Mouse (Mus musculus) liver, postnatal 0 days (tissue): ENCODE results near the gene Serpina12. TPM values are rescaled to one million over a fixed set of nuclear protein-coding genes. Genes with fewer than 3 reads are reported as not detected.

Experiments used
- ATAC-seq: fragments of 200-750 bp; cut with Nextera tagmentation; 2 replicates; pipeline ENCODE4 v1.8.0; 2017; ENCODE audit warnings: mild to moderate bottlenecking, moderate library complexity
- DNase-seq: peaks from one replicate; pipeline ENCODE4 v3.0.0-alpha.2; 2016
- H3K27ac ChIP-seq: fragments of 300-500 bp; sonication (generic); 2 replicates; pipeline ENCODE4 v1.5.1; 2014; ENCODE audit warnings: antibody characterized with exemption, moderate library complexity, mild to moderate bottlenecking, low read depth
- H3K27me3 ChIP-seq: fragments of 300-500 bp; sonication (generic); 2 replicates; pipeline ENCODE4 v1.6.1; 2014; ENCODE audit warnings: low read length, control low read depth, mixed read lengths; ENCODE audit not compliant: insufficient read depth
- H3K36me3 ChIP-seq: fragments of 300-500 bp; sonication (generic); replicated peaks from 2 replicates; pipeline ENCODE4 v1.6.1; 2014; ENCODE audit warnings: mild to moderate bottlenecking, control low read depth, low read length, moderate library complexity, mixed read lengths; ENCODE audit not compliant: insufficient read depth
- H3K4me1 ChIP-seq: fragments of 300-500 bp; sonication (generic); 2 replicates; pipeline ENCODE4 v1.6.1; 2014; ENCODE audit warnings: antibody characterized with exemption, mild to moderate bottlenecking, control low read depth; ENCODE audit not compliant: insufficient read depth
- H3K4me2 ChIP-seq: fragments of 300-500 bp; sonication (generic); 2 replicates; pipeline ENCODE4 v1.6.1; 2014; ENCODE audit warnings: low read depth, mild to moderate bottlenecking, low read length, moderate library complexity, mixed read lengths
- H3K4me3 ChIP-seq: fragments of 300-500 bp; sonication (generic); 2 replicates; pipeline ENCODE4 v1.5.1; 2014; ENCODE audit warnings: low read depth, low read length
- H3K9ac ChIP-seq: fragments of 300-500 bp; sonication (generic); replicated peaks from 2 replicates; pipeline ENCODE4 v1.6.1; 2014; ENCODE audit warnings: mild to moderate bottlenecking, moderate library complexity
- H3K9me3 ChIP-seq: fragments of 300-500 bp; sonication (generic); 2 replicates; pipeline ENCODE4 v1.6.1; 2016; ENCODE audit warnings: mild to moderate bottlenecking, control low read depth, low read length, mixed read lengths
- CTCF ChIP-seq: sonication (generic); IDR thresholded peaks from 2 replicates; pipeline ENCODE4 v1.5.1; 2016; ENCODE audit warnings: antibody characterized with exemption, low read depth
- EP300 ChIP-seq: IDR thresholded peaks from 2 replicates; pipeline ENCODE4 v1.6.1; 2016; ENCODE audit warnings: antibody characterized with exemption, low read depth, mild to moderate bottlenecking
- WGBS: fragments of 180-500 bp; shearing (Covaris S2); extraction: QIAGEN DNeasy Blood & Tissue Kit; methylation state at CpG from one replicate; pipeline ENCODE4 v1.1.7; 2014; ENCODE audit not compliant: insufficient replicate concordance; 5-methylcytosine and 5-hydroxymethylcytosine counted together
- polyA plus RNA-seq: library from polyadenylated mRNA; unstranded; fragments of >200 nt; fragmentation: Nextera tagmentation; extraction: Ambion mirVana; gene quantifications from 2 replicates; pipeline ENCODE4 v1.2.1, GENCODE M21; 2015

Gene Serpina12
- polyA plus RNA-seq, 1 experiment from 2014 or later, result 0.13 TPM

DNA sequence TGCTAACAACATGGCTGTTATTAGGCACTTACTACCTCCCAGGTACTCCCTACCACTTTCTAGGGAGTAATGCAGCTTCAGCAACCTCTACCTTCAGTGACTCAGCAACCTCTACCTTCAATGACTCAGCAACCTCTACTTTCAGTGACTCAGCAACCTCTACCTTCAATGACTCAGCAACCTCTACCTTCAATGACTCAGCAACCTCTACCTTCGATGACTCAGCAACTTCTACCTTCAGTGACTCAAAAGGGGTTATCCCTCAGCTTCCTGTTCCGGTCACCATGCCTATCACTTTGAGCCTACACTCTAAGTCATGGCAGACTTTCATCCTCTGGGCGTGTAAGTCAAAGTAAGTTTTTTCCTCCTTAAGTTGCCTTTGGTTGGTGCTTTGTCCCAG, 43.6 kb downstream of the Serpina12 start:
- Histone ChIP-seq H3K4me3 (no peak overlapping the region), H3K9ac (no peak overlapping the region), H3K9me3 (0 out of 2 replicates have a peak, but pooled peaks cover 4% of the 10 kb centered on the region), H3K4me2 (no peak overlapping the region), H3K36me3 (no peaks in the 10 kb centered on the region), H3K27me3 (no peaks in the 10 kb centered on the region), H3K4me1 (peaks cover 11% of the 10 kb centered on the region), H3K27ac (no peak overlapping the region)
- ATAC-seq (no peak), DNase-seq (no peak)
- no peak for TF ChIP-seq EP300
- TF ChIP-seq CTCF, result no peak
- WGBS, result 70% methylated on average over 3 of the region's 3 CpGs

DNA sequence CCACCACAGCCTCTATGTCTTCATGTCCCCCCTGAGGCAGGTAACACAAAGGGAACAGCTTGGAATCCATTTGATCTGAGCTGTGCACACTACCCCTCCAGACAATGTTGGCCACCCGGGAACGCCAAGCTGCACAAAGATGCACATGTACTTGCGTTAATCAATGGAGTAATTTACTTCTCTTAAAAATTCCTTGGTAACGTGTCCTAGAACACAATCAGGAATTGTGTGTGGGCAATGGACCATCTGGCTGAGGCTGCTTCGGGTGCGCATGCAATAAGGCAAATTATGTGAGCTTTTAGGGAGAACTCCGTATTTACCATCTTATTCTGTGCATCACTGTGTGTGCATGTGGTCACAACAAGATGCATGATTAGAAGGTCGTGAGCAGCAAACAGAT, 44.6 kb downstream of the Serpina12 start:
- Histone ChIP-seq H3K27ac (no peak overlapping the region), H3K4me2 (no peak overlapping the region), H3K4me1 (peaks cover 11% of the 10 kb centered on the region), H3K9me3 (0 out of 2 replicates have a peak, but pooled peaks cover 2% of the 10 kb centered on the region), H3K9ac (no peak overlapping the region), H3K27me3 (no peaks in the 10 kb centered on the region), H3K36me3 (no peaks in the 10 kb centered on the region), H3K4me3 (no peak overlapping the region)
- TF ChIP-seq EP300 (no peak), CTCF (no peak)
- 81% methylated on average over 8 of the region's 8 CpGs for WGBS
- no peak for DNase-seq
- no peak for ATAC-seq

DNA sequence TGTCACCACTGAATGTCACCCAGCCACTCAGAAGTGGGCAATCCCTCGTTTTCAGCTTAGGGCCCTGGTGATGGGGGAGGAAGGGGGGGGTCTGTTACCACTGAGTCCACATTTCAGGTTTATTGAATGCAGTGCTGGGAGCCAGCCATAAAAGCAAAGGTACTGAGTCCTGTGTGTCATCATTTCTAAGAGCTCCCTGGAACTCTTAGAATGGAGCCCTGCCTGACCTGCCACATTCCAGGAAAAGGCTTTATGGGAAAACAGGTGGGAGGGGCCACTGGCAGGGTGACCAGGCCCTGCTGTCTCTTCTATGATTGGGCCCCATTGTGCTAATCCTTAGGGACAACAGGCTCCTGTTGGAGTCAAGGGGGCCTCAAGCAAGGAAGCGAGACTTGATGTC, 47.7 kb downstream of the Serpina12 start:
- H3K36me3 ChIP-seq, result no peaks in the 10 kb centered on the region
- TF ChIP-seq EP300, result no peak
- TF ChIP-seq CTCF, result no peak
- no peak overlapping the region for H3K27ac ChIP-seq
- no peak overlapping the region for H3K9ac ChIP-seq
- H3K27me3 ChIP-seq, result no peaks in the 10 kb centered on the region
- no peaks in the 10 kb centered on the region for H3K9me3 ChIP-seq
- no peaks in the 10 kb centered on the region; the same call in 1 of the 2 replicates for H3K4me1 ChIP-seq
- no peak overlapping the region for H3K4me2 ChIP-seq
- DNase-seq (no peak), ATAC-seq (peak; percentile 53)
- H3K4me3 ChIP-seq, result no peak overlapping the region
- 67% methylated on average over 2 of the region's 2 CpGs for WGBS

DNA sequence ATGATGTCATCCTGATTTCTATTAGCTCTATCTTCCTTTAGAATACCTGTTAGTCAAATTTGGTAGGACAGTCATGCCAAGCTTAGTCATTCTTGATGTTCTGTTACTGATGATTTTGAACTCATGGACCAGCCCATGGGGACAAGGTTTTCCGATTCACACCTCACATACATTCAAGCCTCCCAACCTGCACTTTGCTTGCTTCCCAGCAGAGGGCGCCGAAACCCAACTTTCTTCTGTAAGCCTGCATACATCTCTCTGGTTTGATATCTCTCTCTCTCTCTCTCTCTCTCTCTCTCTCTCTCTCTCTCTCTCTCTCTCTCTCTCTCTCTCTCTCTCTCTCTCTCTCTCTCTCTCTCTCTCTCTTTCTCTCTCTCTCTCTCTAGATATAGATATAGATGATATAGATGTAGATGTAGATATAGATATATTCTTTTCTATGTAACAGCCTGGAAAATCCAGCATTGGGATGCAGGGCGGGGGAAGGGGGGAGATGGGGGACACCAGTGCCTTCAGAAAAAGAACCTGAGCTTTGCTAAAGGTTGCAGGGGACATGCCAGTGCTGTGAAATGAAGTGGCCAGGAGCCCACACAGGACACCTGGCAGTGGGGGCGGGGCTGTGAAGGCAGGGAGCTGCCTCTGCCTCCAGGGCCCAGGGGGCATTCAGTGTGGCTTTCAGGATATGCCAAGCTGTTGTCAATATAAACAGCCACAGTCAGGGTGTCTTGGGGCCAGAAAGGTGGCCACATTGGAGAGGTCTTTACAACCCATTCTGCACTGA, 48.8 kb downstream of the Serpina12 start:
- Histone ChIP-seq H3K4me2 (no peak overlapping the region), H3K36me3 (no peaks in the 10 kb centered on the region), H3K9me3 (no peaks in the 10 kb centered on the region), H3K27ac (no peak overlapping the region), H3K4me1 (peaks cover 2% of the 10 kb centered on the region), H3K4me3 (no peak overlapping the region), H3K27me3 (no peaks in the 10 kb centered on the region), H3K9ac (no peak overlapping the region)
- 37% methylated on average over 5 of the region's 5 CpGs for WGBS
- no peak for TF ChIP-seq EP300
- TF ChIP-seq CTCF, result peak; percentile 84
- ATAC-seq (no peak), DNase-seq (peak; percentile 74)

DNA sequence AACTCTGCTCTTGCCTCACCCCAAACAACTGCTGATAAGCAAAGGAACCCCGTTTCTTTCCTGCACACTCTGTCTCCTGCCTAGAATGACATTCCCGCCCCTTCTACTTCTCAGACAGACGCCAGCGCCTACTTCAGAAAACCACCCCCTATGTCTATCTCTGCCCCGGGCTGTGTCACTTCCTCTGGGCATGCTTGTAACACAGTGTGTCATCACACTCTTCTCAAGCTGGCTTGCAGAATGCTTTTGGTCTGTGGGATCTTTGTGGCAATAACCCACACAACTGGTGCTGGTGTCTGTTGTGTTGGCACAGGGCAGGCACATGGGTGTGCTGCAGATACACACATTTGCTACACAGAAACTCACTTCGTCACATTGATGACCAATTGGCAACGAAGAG, 51.3 kb downstream of the Serpina12 start:
- Histone ChIP-seq H3K4me3 (no peak overlapping the region), H3K4me2 (no peak overlapping the region), H3K27me3 (no peaks in the 10 kb centered on the region), H3K9me3 (no peaks in the 10 kb centered on the region), H3K36me3 (no peaks in the 10 kb centered on the region), H3K9ac (no peak overlapping the region), H3K4me1 (peaks cover 7% of the 10 kb centered on the region), H3K27ac (peak overlapping the region; percentile 39; the same call in 1 of the 2 replicates)
- no peak for DNase-seq
- 50% methylated on average over 7 of the region's 7 CpGs for WGBS
- TF ChIP-seq EP300, result no peak
- TF ChIP-seq CTCF, result no peak
- ATAC-seq, result no peak

DNA sequence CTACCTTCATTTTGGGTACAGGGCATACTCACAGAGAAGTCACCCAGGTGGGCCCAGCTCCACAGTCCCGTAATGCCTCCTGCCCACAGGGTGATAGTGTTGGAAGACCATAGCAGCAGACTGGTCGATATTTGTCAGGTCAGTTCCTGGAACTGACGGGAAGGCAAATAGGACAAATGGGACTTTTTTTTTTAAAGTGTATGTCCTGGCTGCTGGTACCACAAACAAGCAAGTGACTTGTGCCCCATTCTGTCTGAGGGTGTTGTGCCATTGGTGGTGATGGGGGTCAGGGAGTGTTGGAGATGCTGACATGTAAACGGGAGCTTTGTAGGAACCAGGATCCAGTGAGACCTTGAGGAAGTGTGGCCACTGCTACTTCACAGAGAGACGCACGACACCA, 54.4 kb downstream of the Serpina12 start, which contains the start of gene Serpina11:
Serpina11 (minus strand) TSS at position 101 of the 400 bp plus-strand sequence.
- Histone ChIP-seq H3K9ac (peak within 1 kb of the TSS; percentile 38), H3K27ac (peak within 1 kb of the TSS; percentile 93), H3K4me2 (peak within 1 kb of the TSS; percentile 53), H3K4me3 (no peak within 1 kb of the TSS; the same call in 1 of the 2 replicates), H3K9me3 (no peaks in the 10 kb centered on the region), H3K4me1 (peaks cover 21% of the 10 kb centered on the region), H3K27me3 (no peaks in the 10 kb centered on the region), H3K36me3 (no peaks in the 10 kb centered on the region)
- 55% methylated on average over 6 of the region's 6 CpGs for WGBS
- DNase-seq (no peak), ATAC-seq (peak; percentile 55)
- TF ChIP-seq EP300 (no peak), CTCF (no peak)
